Mouse (Mus musculus) kidney, postnatal 25 days (tissue): ENCODE measurements around the gene Csf2ra.
"Not testable (repeated sequence)": the region's sequence is repeated elsewhere in the genome, so short reads cannot be mapped to it uniquely, and the experiment has no call there.

Experiments used
- DNase-seq, 2 experiments: peaks; one replicate each; pipeline ENCODE4 v3.0.0; 2021; ENCODE audit warnings: mixed read lengths in 2 of 2

The Csf2ra gene

GRCm38 (mm10) chr19:61224678-61225525, 3.3 kb downstream of the Csf2ra start:
- peak; percentile 8 to 52 for DNase-seq

GRCm38 (mm10) chr19:61223706-61224328, 4.4 kb downstream of the Csf2ra start:
- no peak for DNase-seq

- DNase-seq, result not testable (repeated sequence)
These were observed 20.7 kb downstream of the Csf2ra start for GRCm38 (mm10) chr19:61207506-61207905.

GRCm38 (mm10) chr19:61199836-61200235, 28.4 kb downstream of the Csf2ra start:
- DNase-seq, result peak; percentile 7 to 33

- peak; percentile 88 to 94 for DNase-seq
These were observed 28.9 kb downstream of the Csf2ra start for GRCm38 (mm10) chr19:61199316-61199715.

- not testable (repeated sequence) for DNase-seq
These were observed 44.6 kb downstream of the Csf2ra start, which contains the start of gene Gm6020 for GRCm38 (mm10) chr19:61183590-61183989. TSS of gene Gm6020 (plus strand) at chr19:61183890.

GRCm38 (mm10) chr19:61175756-61176324, 52.4 kb downstream of the Csf2ra start, which contains the start of gene Gm7102:
TSS of gene Gm7102 (minus strand) at chr19:61176309.
- DNase-seq, result peak in 1 of 2 experiments; percentile 9
